Mouse (Mus musculus) brain, adult 2 months (tissue): Measurements from ENCODE around the gene Akap2.
A peak's percentile ranks its signal among the peaks of the same experiment; 100 is the strongest.

Experiments
- DNase-seq: peaks from one replicate; pipeline ENCODE4 v3.0.0; 2011; ENCODE audit warnings: low read depth, low spot score

Akap2 gene

DNA sequence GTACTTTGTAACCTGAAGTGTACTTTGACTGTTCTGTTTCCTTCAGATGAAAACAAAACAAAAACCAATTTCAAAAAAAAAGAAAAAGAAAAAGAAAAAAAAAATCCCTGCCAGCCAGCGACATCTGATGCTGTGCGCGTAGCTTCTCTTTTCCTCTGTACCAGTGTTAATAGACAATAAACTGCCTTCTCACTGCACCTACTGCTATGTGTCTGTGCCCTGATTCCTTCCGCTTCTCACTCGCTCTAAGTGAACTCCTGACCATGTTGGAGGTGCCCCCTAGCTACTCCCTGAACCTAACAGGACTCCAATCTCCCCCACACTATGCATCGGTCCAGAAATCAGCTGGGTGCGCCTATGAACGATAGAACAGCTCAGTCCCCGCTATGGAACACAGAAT lies at the start of gene Akap2:
Akap2 (plus strand) TSS at position 304 of the 400 bp plus-strand sequence.
- DNase-seq = no peak

DNA sequence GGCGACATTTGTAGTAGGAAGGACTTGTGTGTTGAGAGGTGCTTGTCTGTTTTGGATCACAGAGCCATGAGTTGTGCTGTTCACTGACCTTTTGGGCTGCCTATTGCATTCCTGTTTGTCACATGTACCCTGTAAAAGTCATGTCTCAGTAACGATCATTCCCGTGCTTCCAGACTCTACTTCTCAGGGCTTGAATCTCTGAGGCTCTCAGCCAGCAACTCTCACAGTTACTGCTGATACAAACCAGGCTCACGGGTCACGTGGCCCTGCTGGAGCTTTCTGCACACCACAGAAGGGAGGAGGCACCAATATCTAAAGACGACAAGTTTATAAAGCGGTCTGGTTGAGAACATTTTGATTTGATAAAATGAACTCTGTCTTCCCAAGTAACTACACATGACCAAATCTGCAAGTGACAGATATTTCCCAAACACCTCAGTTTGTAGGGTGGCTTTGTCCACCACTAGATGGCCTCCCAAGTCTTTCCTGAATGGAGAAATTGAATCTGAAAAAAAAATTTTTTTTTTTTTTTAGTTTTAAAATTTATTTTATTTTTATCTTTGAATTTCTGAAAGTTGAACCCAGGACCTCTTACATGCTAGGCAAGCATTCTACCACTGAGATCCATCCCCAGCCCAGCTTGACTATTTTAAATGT lies 46.5 kb upstream of the Akap2 start:
- DNase-seq = peak; percentile 62

- no peak for DNase-seq
These were observed 44.9 kb upstream of the Akap2 start for GRCm38 (mm10) chr4:57672541-57672940.

GRCm38 (mm10) chr4:57672996-57673906 lies 44.2 kb upstream of the Akap2 start:
- DNase-seq = peak; percentile 89

GRCm38 (mm10) chr4:57674351-57674750 lies 43.1 kb upstream of the Akap2 start:
- no peak for DNase-seq

DNA sequence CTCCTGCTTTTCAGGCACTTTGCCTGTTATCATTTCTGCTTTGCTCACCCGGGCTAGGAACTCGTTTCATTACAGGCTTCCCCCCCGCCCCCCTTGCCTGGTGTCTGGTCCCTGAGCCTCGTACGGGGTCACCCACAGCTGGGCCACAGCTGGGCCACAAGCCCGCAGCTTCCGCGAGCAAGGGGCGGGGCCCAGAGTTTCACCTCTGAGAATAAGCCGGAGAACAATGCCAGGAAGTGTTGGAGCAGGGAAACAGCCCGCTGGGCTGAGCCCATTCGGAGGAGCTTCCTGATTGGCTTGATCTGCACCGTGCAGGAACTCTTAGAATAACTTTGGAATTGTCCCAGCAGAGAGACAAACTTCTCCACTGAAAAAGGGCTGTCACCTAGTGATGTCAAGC lies 42.1 kb upstream of the Akap2 start:
- DNase-seq = peak; percentile 35

GRCm38 (mm10) chr4:57677916-57678315 lies 39.5 kb upstream of the Akap2 start:
- DNase-seq = no peak

- DNase-seq = no peak
These were observed 38.4 kb upstream of the Akap2 start for GRCm38 (mm10) chr4:57678991-57679457.

DNA sequence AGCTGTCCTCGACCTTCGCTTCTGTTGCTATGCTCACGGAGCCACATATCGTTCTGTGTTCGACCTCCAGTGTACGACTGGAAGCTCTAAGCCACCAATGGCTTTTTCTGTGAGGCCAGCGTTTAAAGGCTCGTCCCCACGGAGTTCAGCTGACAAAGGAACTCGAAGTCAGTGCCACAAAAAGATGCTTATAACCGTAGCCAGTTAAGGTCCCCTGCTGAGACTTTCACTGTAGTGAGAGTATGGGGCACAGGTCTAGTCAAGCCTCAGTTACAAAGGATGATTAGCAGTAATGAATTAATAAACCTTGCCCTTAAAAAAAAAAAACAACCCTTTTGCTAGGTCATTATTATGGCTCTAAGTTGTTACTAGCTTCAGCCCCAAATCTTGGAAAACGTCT lies 37.3 kb upstream of the Akap2 start:
- no peak for DNase-seq

- DNase-seq = peak; percentile 34
These were observed 35.9 kb upstream of the Akap2 start for GRCm38 (mm10) chr4:57681511-57681910.

DNA sequence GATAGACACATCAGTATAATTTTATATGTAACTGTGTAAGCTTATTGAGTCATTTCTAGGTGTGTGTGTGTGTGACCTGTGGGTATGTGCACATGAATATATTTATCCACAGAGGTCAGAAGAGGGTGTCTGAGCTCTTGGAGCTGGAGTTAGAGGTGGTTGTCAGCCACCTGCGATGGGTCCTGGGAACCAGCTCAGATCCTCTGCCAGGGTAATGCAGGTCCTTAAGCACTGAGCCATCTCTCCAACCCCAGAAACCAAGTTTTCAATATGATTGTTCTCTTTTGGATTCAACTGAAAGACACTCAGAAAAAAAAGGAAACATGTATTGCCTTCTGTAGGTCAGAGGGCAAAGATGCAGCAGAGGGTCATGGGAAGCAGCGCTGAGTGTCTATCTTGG lies 35.1 kb upstream of the Akap2 start:
- DNase-seq = no peak

DNA sequence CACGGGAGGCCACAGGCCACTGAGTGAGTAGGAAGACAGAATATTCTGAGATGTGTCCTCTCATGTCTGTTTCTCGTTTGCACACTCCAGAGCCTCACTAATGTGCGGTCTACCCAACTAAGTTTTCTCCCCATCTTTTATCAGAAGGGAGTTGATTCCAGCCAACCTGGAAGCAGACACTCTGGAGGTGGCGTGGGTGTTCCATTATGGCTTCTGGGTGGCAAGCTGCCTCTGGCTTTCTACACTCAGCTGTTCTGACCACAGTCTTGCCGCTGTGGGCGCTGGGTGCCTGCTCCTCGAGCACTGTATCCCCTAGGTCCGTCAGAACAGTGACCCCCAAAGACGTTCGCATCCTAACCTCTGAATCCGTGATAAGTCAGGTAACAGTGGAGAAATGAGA lies 34.5 kb upstream of the Akap2 start:
- DNase-seq = peak; percentile 50

DNA sequence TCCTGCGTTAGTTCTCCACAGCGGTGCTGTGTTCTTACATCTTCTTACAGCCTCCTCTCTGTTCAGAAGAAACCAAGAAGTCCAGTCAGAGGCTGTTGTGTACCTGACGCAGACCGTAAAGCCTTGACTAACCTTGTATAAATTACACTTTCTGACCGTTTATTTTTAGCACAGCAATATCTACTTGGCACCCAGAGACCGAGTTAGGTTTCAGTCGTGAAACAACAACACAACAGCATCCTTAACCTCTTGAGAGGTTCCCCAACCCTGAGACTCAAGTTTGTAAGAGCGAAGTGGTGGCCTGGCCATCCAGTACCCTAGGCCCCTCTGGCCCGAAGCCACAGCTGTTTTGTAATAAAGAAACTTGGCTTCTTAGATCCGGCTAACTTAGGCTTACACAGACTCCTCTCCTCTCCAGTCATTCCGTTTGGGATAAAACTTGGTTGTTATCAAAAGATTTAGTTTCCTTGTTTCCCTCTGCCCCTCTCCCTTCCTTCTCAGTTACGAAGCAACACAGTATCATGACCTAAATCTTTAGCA lies 32.7 kb upstream of the Akap2 start:
- no peak for DNase-seq

DNA sequence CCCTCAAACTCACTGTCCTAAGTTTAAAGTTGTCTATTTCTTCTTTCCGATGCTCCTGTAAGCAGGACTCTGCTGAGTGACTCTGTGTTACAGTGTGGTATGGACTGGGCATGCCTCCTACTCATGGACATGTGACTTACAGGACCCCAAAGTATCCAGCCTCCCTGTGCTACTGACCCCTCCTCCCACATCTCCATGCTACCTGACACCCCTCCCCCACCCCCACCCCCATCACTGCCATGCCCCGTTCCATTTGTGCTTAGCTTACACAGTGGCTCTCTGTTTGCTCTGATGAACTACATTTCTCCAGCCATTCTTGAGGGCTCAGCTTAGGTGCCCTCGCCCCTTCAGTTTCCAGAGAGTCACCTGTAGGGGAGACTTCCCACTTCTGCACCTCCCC lies 30.7 kb upstream of the Akap2 start:
- DNase-seq = no peak

GRCm38 (mm10) chr4:57687583-57687982 lies 29.9 kb upstream of the Akap2 start:
- DNase-seq = peak; percentile 74

DNA sequence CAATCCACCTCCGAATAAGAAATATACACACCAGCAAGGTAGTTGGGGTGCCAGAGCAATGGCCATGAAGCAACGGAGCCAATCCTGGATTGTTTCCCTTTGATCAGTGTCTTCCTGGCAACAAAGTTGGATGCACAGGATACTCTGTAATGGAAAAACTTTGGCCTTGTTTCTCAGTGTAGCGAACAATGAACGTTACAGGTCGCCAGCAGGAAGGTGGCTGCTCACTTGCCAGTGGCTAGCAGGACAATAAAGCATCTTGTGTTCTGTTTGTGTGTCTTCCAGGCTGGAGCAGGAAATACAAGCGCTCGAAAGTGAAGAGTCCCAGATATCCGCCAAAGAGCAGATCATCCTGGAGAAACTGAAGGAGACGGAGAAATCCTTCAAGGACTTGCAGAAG lies 29.3 kb upstream of the Akap2 start:
- DNase-seq = no peak

DNA sequence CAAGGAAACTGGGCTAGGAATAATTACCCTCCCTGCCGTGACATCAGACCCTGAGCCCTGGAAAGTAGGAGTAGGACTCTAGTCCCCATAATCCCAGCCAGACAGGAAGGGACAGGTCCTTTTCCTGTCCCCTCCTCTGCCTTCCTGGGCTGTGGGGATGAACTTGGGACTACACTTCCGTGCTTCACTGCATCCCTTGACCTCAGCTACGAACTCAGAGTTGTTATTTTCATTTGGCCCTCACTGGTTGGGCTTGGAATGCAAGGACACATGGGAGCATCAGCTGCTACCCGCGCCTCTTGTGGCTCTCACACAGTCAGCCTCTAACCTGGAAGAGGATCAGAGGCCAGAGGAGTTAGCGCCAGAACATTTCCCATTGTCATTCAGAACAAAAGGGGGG lies 27.5 kb upstream of the Akap2 start:
- DNase-seq = no peak

DNA sequence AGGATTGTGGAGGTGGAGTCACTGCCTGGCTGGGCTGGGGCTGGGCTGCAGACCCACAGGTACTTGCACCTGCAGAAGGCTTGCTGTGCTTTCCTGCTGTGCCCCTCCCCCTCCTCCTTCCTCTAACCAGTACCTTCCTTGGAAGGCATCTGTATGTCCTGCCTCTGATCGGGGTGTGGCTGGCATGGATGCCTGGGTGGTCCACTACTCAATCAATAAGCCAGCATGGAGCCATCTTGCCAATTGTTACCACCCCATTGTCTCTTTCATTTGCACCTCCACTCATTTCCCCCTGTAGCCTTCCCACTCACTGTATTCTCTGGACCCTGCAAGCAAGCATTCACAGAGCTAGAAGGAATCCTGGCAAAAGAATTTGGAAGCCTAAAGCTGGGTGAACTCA lies 26.7 kb upstream of the Akap2 start:
- no peak for DNase-seq

- DNase-seq = no peak
These were observed 22.9 kb upstream of the Akap2 start for GRCm38 (mm10) chr4:57694356-57695136.

DNA sequence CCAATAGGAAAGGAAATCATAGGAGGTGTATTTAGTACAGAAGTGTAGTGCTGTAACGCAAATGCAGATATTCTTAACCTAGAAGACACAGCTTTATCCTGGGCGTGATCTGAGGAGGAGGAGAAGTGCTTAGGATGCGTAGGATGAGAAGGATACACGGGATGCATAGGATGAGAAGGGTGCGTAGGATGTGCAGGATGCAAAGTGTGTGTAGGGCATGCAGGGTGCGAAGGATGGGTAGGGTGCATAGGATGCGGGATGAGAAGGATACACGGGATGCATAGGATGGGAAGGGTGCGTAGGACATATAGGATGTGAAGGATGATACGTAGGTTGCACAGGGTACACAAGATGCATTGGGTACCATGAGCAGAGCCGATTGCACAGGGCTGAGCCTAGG lies 20.5 kb upstream of the Akap2 start:
- DNase-seq = peak; percentile 19

GRCm38 (mm10) chr4:57697918-57698611 lies 19.4 kb upstream of the Akap2 start:
- peak; percentile 72 for DNase-seq
